Mouse (Mus musculus): ENCODE measurements around the gene Fbxl12.
"Not testable (repeated sequence)": the region's sequence is repeated elsewhere in the genome, so short reads cannot be mapped to it uniquely, and the experiment has no call there.

The Fbxl12 gene

DNA sequence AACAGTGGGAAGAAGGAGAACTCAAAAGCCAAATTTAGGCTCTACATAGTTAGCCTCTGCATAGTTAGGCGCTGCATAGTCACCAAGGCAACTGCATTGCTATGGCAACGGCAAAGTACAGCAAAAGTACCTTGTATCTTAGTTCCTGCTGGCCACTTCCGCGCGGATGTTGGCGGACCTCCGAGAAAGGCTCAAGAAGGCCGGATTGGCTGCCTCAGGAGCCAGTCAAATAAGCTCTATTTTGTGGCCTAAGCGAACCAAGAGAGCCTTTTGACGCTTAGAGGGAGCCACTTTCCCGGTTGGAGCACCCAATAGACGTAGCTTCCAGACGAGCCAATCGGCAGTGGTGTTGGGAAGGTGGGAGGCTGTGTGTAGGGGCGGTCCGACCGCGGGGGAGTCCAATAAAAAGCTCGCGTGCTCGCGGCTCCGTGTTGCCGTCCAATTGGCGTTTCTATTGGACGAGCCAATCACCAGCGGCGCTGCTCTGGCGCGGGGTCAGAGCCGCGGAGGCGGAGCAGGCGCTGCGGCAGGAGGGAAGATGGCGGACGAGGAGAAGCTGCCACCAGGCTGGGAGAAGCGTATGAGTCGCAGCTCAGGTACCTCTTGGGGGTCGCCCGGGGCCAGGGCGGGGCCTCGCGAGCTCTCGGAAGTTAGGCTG, 7.2 kb upstream of the Fbxl12 start, which contains the start of gene Pin1:
Pin1 (plus strand) TSS at position 494 of the 658 bp plus-strand sequence.
- DNase-seq: peak; percentile 100

DNA sequence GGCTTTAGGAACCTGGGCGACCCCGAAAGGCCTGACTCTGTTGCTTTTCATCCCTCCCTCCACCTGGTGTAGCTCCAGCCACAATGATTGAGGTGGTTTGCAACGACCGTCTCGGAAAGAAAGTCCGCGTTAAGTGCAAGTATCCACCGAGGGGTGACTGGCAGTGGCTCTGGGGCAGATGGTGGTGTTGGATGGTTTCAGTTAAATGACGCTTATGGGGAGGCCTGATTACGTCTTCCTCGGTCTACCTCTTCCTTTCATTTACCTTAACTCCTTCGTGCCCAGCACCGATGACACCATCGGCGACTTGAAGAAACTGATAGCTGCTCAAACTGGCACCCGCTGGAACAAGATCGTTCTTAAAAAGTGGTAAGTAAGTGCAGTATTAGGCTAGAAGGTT, 554 bp upstream of the Fbxl12 start:
- no peak for DNase-seq

DNA sequence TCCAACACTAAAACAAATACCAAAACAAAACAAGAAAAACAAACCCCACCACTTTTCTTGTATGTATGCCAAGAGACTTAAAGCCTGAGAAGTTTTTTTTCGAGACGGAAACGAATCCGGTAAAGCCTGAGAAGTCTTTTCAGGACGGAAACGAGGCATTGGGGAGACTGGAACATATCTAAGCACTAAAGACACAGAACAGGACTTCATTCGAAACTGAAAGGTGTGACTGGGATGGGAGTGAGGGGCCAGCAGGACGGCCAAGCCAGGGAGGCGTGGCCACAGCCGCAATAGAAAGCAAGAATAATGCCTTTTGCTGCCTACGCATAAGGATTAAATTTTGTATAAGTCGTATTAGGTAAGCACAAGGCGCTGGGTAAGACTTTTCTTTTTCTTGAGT, 786 bp downstream of the Fbxl12 start:
- DNase-seq: no peak

DNA sequence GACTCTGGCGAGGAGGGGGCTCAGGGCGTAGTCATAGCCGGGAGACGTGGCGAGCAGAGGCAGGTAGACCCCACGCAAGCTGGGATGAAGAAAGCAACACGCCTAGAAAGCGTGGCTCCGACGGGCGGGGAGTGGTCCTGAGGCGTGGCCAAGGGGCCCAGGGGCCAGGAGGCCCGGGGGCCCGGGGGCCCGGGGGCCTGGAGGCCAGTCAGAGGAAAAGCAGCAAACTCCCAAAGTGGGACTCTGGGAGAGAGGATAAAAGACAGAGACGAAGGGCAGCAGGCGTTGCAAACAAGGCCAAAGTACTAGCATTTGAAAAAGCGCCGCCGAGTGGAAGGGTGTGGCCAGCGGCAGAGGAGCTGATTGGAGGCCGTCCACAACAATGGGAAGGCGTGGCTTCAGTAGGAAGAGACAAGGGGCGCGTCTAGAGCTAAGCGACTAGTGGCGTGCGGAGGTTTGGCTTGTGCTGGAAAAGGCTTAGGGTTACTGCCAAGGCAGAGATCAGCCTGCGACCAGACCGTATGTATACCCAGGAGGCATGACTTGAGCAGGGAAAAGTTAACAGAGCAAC, 1.6 kb downstream of the Fbxl12 start:
- DNase-seq: peak; percentile 96

DNA sequence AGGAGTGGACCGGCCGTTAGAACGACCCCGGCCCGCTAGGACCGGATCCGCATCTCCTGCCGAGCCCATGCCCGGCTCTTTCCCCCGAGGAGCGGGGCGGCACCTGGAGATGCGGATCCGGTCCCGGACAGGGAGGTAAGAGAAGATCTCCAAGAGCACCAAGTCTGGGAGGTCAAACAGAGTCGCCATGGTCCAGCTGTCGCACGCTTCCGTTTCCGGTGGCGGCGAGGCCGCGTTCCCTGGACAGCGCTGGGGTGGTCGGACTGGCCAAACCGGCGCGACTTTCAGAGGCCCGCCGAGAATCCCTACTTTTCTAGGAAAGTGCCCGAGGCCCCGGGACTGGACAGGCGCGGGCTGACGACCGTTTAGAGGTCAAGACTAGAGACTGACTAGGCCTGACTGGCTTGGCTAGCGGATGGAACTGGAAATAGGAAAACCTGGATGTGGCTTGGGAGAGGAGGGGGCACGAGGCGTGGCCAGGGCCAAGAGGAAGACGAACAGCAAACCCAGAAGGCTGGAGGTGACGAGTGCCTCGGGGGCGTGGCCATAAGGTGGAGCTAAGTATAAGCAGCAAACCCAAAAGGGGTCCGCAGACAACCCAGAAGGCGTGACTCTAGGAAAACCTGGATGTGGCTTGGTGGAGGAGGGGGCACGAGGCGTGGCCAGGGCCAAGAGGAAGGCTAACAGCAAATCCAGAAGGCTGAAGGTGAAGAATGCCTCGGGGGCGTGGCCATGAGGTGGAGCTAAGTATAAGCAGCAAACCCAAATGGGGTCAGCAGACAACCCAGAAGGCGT, 2.3 kb downstream of the Fbxl12 start, which contains the start of gene Ubl5:
Ubl5 (plus strand) TSS at position 778 of the 795 bp plus-strand sequence.
- peak; percentile 98 for DNase-seq

DNA sequence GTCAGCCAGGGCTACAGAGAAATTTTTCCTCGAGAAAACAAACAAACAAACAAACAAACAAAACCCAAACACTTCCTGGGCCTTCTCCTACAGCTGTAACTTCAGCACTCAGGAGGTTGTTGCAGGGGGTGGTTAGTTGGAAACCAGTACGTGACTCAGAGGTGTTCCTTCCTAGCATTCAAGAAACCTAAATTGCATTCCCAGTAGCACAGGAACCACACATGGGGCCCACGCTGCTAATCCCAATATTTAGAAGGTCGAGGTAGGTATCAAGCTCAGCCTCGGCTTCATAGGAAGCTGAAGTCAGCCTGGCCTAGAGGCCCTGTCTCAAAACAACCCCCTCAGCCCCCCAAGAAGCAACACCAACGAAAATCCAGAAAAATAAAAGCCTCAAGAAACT, 3.1 kb downstream of the Fbxl12 start:
- DNase-seq: no peak

DNA sequence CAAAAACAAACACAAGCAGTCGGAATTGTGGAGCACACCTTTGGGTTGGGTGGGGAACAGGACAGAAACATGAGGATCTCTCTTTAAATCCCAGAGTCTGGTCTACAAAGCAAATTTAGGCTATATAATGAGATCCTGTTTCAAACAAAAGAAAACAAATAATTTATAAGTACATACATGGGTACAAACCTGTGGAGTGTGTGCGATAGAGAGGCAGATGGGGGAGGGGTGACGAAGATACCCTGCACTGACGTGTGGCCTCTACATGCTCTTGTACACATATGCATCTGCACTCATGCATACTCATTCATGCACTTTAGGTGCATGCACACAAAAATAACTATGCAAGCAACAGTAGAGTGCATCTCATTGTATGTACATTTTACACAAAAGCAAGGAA, 5.1 kb downstream of the Fbxl12 start:
- DNase-seq: no peak

DNA sequence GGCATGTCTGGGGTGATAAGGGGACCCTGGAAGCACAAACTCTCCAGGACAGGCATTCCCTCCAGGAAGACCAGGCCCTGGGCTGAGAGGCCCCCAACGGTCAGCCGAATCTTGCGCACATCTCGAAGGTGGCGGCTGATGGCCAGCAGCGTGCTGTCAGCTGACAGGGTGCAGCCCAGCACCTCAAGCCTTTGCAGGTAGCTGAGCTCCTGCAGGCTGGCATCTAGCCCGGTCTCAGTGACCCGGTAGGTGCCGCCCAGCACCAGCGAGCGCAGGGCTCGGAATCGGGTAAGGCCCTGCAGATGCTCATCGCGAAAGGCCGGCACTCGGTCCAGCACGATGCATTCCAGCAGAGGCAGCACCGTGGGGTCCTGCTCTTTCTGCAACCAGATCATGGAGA, 6.0 kb downstream of the Fbxl12 start:
- DNase-seq: no peak

DNA sequence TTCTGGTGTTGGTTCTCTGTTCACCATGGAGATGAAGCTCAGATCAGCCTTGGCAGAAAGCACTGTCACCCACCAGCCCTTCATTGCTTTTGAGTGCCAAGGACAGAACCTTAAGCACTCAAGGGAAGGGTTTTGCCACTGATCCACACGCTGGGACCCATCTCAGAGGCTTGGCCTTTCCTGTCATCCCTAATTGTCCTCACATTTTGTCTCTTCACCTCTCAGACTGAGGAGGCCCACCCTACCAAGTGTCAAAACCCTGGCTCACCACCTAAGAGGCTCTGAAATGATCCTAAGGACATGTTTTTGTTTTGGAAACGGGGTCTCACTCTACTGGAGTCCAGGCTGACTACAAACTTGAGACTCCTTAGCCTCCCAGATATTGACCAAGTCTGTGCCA, 7.8 kb downstream of the Fbxl12 start:
- no peak for DNase-seq

DNA sequence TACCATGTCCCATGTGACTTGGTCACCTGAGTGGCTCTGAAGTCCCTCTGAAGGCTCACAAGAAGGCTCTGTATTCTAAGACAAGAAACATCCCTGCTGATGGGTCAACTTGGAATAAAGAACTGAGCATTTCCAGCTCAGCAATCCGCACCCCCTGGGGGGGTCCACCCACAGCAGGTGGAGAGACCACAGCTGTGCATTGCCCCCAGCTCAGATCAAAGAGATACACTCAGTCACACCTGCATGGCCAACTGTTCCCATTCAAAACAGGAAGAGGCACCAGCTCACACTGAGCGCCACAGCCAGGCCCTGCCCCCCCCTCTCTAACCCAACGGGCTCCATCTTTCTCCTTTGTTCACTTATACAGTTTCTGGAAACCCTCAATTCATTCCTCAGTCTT, 8.3 kb downstream of the Fbxl12 start:
- no peak for DNase-seq

DNA sequence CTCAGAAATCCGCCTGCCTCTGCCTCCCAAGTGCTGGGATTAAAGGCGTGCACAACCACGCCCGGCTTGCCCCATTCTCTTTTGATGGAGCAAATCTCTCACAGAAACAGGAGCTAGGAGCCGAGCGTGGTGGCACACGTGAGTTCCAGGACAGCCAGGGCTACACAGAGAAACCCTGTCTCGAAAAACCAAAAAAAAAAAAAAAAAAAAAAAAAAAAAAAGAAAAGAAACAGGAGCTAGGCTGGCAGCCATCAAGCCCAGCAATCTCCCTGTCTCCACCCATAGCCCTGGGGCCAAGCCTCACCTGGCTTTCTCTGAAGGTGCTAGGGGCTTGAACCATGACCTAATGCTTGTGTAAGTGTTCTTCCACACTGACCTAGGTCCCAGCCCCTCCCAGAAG, 8.9 kb downstream of the Fbxl12 start:
- DNase-seq: not testable (repeated sequence)

DNA sequence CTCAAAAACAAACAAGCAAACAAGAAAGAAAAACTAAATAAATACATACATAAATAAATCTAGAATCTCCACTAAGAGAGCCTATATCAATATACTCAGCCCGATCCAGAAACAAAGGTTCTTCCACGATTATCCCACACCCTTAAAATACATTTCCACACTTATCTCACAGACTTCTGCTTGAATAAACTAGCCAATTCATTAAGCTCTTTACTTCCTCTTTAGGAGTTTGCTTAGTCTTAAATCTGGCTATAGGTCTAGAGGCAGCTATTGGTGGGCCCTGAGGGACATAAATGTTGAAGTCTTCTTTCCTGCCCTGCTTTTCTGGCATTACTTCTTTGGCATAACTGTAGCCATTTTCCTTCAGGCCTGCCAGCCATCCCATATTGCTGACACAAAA, 13.2 kb downstream of the Fbxl12 start:
- no peak for DNase-seq

DNA sequence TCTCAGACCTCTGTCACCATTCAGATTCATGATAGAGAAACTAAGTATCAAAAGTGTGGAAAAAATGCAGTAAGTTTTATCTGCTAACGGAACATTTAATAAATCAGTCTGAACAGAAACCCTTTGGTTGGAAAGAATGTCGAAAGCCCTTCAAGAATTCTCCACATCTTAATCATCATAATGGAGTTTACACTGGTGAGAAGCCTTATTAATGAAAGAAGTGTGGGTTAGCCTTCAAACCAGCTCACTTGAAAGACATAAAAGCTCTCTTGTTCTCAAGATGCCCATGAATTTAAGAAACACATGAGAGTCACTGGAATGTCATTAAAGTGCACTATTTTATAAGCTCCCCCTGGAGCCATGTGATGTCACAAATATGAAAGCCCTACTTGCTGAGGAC, 27.9 kb downstream of the Fbxl12 start:
- no peak for DNase-seq

DNA sequence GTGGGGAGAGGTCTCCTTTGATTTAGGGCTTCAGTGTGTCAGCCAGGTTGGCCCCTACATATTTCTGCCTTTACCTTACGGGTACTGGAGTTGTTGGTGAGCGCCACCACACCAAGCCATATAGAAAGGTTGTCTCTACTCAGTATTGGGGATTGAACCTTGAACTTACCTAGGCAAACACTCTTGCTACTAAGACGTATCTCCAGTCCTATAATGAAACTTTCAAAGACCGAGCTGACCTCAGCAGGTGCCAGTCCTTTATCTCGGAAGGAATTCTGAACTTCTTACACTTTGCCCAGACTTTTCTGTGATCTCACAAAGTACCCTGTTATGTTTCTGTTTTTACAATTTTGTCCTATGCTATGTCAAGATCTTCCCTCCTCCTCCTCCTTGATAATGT, 32.6 kb downstream of the Fbxl12 start:
- no peak for DNase-seq

DNA sequence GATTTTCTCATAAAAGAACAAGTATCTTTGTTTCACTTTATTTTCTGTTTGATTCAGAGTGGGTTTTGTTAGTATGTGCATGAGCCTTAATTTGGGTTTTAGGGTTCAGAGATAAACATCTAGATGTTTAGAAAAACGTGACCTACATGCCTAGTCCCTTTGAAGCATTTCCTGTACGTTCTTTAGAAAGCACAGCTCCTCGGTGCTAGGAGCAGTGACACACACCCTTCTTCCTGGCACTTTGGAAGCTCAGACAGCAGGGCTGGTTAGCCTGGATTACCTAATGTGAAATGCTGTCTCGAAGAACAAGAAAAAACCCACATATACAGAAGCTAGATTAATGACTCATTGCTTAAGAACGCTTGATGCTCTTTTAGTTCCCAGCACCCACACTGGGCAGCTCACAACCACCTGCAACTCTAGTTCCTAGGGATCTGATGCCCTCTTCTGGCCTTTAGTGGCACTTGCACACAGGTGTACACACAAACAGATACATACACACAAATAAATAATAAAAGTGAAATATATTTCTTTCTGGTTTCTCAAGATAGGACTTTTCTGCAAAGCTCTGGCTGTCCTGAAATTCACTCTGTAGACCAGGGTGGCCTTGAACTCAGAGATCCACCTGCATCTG, 34.6 kb downstream of the Fbxl12 start:
- DNase-seq: no peak

DNA sequence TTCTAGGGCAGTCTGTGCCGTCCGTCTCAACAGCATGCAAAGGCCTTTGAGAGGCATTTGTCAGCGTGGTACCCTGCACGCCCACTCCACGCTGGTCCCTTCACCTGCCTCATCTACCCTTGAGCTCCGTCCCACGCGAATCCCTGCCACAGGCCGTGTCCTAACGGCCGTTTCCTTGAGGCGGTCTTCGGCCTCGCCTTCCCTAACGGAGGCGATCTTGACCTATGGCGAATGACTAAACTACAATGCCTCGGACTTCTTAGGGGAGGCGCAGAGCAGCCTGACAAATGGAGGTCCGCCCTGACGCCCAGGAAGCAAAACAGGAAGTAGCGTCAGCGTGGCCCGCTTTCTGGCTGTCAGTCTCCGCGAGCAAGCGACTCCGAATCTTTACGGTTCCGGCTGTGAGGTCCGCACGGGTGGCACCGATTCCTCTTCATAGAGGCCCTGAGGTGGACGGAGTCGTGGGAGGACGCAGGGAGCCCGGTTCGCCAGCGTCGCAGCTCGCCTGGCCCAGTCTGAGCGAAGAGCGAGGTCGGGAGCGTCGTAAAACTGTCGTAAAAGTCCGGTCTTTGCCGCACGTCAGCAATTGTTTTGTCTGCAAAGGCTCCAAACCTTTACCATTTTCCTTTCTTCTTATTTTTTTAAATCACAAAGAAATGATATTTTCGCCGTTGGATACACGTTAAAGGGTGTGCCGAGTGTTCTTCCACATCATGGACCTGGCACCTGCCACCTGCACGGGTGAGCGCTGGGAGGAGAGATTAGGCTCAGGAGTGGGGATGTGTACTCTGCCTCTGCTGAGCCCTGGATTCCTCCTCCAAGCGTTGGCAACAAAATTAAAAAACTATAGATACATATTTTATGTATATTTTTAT, 37.2 kb downstream of the Fbxl12 start:
- DNase-seq: peak; percentile 97

DNA sequence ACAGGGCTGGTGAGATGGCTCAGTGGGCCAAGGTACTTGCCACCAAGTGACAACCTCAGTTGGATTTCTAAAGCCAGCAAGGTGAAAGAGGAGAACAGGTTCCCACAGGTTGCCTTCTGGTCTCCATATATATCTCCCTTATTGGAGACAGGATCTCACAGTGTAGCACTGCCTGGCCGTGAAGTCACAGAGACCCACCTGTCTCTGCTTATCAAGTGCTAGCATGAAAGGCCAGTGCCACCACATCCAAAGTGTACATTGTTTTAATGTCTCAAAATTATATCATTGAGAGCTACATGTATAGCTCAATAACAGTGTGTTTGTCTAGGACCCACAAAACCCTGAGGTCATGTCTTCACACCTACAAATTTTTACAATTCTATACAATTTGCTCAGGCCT, 38.3 kb downstream of the Fbxl12 start:
- DNase-seq: no peak

DNA sequence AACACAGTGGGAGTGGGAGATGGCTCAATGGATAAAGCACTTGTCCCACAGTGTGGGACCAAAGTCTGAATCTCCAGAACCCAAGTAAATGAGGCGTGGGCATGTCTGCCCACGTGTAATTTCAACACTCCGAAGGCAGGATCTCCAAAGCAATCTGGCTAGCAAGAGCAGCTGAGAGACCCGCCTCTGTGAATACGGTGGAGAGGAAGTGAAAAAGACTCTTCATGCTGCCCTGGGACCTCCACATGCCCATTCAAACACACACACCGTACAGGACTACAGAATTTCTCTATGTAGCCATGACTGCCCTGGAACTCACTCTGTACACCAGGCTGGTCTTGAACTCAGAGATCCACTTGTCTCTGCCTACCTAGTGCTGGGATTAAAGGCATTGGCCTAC, 43.3 kb downstream of the Fbxl12 start:
- no peak for DNase-seq

DNA sequence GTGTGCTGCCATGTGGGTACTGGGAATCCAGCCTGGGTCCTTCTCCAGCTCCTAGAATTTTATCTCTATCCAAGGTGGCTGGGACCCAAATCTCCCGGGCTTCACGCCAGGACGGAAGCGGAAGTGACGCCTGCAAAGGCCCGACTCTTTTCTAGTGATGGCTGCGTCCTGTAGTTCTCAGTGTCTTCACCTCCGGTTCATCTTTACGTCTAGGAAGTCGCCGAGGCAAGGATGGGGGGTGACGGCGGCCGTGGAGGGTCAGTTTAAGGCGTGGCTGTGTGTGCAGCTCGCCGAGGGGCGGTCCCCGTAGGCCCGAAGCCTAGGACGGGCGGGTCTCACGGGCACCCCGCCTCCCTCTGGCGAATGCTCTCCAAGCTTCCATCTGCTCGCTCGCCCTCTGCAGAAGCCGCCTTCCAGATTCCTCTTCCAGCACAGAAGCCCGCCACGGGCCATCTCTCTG, 63.4 kb downstream of the Fbxl12 start, which contains the start of gene Zfp846:
Zfp846 (plus strand) TSS at position 117 of the 460 bp plus-strand sequence.
- DNase-seq: peak; percentile 99

DNA sequence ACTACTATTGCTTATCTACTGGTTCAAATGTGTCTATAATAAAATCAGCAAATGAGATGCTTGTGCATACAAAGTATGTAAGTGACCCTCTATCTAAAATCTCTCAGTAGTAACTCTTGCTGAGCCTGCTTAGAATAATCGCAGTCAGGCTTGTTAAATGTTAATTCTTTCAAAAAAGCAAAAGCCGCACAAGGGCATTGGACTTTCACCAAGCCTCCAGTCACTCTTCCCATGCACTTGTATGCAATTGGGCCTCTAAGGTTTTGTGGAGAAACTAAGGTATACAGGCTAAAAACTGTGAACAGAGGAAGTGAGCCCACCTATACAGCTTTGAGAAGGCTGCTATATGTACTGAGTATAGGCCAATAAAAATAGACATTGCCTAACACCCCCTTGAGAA, 68.0 kb downstream of the Fbxl12 start:
- no peak for DNase-seq

DNA sequence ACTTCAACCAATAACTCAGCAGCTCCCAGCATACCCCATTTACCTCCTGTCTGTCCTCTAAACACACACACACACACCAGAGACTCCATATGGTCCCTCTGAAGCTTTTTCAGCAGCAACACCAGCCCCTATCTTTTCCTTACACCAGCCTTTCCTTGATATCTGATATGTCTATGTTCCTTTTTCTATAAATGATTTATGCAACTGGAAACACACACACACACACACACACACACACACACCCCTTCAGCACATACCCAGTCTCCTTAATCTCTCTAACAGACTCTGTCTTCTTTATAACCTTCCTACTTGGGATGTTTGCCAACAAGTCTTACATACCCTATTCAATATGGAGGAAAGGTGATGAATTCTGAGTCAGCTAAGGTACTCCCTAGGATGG, 73.5 kb downstream of the Fbxl12 start:
- no peak for DNase-seq
